Mouse (Mus musculus): Measurements from ENCODE around the gene Aoah.

GRCm38 (mm10) chr13:21050118-21050517, 256.2 kb downstream of the Aoah start:
- TF ChIP-seq CTCF (IDR thresholded peaks at IDR 0.05; ENCODE audit: extremely low read depth, insufficient read length, insufficient replicate concordance, low read depth, low read length) (no peak), POLR2A (IDR thresholded peaks at IDR 0.05; ENCODE audit: low read depth, low read length) (no peak)
